Mouse (Mus musculus) midbrain, embryonic 12.5 days (tissue): ENCODE results near the gene Cdc27. TPM values are rescaled to one million over a fixed set of nuclear protein-coding genes. Genes with fewer than 3 reads are reported as not detected.
"Not testable (repeated sequence)": the region's sequence is repeated elsewhere in the genome, so short reads cannot be mapped to it uniquely, and the experiment has no call there.

Experiments
- ATAC-seq: fragments of 200-750 bp; cut with Nextera tagmentation; 2 replicates; pipeline ENCODE4 v1.8.0; 2017; ENCODE audit warnings: low read depth, moderate TSS enrichment, moderate library complexity; ENCODE audit not compliant: low FRiP score
- H3K27ac ChIP-seq: fragments of 300-500 bp; sonication (generic); replicated peaks from 2 replicates; pipeline ENCODE4 v1.5.1; 2016; ENCODE audit warnings: mild to moderate bottlenecking
- H3K27me3 ChIP-seq: fragments of 300-500 bp; sonication (generic); 2 replicates; pipeline ENCODE4 v1.6.1; 2016; ENCODE audit warnings: mild to moderate bottlenecking
- H3K36me3 ChIP-seq: fragments of 300-500 bp; sonication (generic); 2 replicates; pipeline ENCODE4 v1.6.1; 2016
- H3K4me1 ChIP-seq: fragments of 300-500 bp; sonication (generic); 2 replicates; pipeline ENCODE4 v1.6.1; 2016
- H3K4me2 ChIP-seq: fragments of 300-500 bp; sonication (generic); replicated peaks from 2 replicates; pipeline ENCODE4 v1.6.1; 2016; ENCODE audit warnings: mild to moderate bottlenecking, moderate library complexity
- H3K4me3 ChIP-seq: fragments of 300-500 bp; sonication (generic); 2 replicates; pipeline ENCODE4 v1.5.1; 2016; ENCODE audit warnings: mild to moderate bottlenecking
- H3K9ac ChIP-seq: fragments of 300-500 bp; sonication (generic); replicated peaks from 2 replicates; pipeline ENCODE4 v1.6.1; 2016; ENCODE audit warnings: mild to moderate bottlenecking, moderate library complexity
- H3K9me3 ChIP-seq: fragments of 300-500 bp; sonication (generic); 2 replicates; pipeline ENCODE4 v1.6.1; 2016; ENCODE audit warnings: mild to moderate bottlenecking
- WGBS: fragments of 180-500 bp; shearing (Covaris S2); methylation state at CpG from one replicate; pipeline ENCODE4 v1.1.7; 2016; 5-methylcytosine and 5-hydroxymethylcytosine counted together
- polyA plus RNA-seq: library from polyadenylated mRNA; unstranded; fragments of >200 nt; fragmentation: Nextera tagmentation; extraction: Ambion mirVana; gene quantifications from 2 replicates; pipeline ENCODE4 v1.2.1, GENCODE M21; 2016

Gene Cdc27
- polyA plus RNA-seq, 1 experiment from 2014 or later: 53.5 TPM

DNA sequence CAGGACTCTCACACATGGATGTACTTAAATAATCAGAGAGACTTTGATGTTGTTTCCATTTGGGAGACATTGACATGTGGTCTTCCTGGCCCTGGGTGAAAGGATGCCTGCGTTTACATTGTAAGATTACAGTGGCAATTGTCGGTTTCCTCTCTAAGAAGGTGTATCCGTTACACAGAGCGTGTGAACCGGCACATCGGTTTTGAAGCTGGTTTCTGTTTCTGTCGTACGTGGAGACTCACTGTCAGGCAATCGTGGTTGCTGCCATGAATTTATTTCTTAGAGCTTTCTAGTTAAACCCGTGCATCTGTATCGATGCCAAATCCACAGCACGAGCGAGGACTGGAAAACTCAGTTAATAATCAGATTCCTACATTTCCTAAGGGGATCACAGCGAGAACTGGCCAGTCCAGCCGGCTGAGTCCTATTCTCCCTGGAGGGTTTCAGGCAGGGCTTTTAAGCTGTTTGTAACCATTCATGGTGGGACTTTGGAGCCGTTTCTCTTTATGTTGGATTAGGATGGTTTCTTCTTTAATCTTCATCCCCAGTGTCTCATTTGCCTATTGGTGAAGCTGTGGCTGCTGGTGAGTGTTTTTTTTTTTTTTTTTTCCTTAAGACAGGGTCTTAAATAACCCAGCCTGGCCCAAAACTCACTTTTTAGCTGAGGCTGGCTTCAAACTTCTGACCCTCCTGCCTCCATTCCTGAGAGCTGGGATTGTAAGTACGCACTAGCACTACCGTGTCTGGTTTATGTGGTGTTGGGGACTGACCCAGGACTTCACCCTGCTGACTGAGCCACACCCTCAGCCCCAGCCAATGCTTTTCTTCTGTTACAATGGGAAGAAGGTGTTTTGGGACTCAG is 31.3 kb upstream of the Cdc27 start:
- Histone ChIP-seq H3K36me3 (no peaks in the 10 kb centered on the region), H3K9ac (no peak overlapping the region), H3K27me3 (no peaks in the 10 kb centered on the region), H3K4me2 (no peak overlapping the region), H3K4me3 (no peak overlapping the region), H3K9me3 (no peaks in the 10 kb centered on the region), H3K27ac (no peak overlapping the region), H3K4me1 (peaks cover 6% of the 10 kb centered on the region; the same call in 1 of the 2 replicates)
- WGBS: 65% methylated on average over 18 of the region's 18 CpGs
- ATAC-seq: no peak

DNA sequence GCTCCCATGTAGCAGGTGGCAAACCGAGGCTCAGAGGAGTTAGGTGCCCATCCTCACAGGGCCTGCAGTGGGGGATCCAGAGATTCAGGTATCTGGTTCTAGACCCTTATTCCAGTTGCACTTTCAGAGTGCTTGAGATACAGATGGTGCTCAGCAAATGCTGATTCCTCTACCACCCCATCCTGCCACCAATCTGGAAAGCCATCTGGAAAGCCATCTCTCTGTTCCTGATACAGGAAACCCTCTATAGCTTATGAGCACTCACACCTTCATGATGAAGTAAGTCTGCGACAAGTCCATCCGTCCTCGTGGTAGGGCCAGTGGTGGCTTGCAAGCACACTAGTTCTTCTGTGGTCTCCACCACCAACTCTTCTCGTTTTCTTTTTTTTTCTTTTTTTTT is 30.2 kb upstream of the Cdc27 start:
- H3K9me3 ChIP-seq: no peaks in the 10 kb centered on the region
- H3K27me3 ChIP-seq: no peaks in the 10 kb centered on the region
- H3K4me1 ChIP-seq: peaks cover 6% of the 10 kb centered on the region; the same call in 1 of the 2 replicates
- H3K4me3 ChIP-seq: no peak overlapping the region
- no peak overlapping the region for H3K9ac ChIP-seq
- no peak overlapping the region for H3K27ac ChIP-seq
- ATAC-seq: no peak
- no peaks in the 10 kb centered on the region for H3K36me3 ChIP-seq
- 90% methylated on average over 5 of the region's 5 CpGs for WGBS
- no peak overlapping the region for H3K4me2 ChIP-seq

DNA sequence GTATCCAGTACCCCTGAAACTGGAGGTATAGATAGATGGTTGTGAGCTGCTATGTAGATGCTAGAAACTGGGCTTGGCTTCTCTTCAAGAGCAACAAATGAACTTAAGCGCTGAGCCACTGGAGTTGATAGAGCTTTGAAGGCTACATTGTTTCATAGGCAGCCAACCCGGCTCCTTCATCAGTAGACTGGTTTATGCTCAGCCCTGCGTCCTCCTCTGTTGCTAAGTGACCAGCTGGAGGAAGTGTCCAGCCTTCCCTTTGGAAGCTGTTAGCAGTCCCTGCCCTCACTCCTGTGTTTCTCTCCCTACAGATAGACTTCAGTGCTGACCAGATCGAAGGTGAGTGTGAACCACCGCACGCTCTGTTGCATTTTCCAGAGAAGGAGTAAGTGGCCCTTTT is 29.7 kb upstream of the Cdc27 start:
- no peak overlapping the region for H3K9ac ChIP-seq
- no peak overlapping the region for H3K27ac ChIP-seq
- no peaks in the 10 kb centered on the region for H3K27me3 ChIP-seq
- 78% methylated on average over 6 of the region's 6 CpGs for WGBS
- no peaks in the 10 kb centered on the region for H3K36me3 ChIP-seq
- no peaks in the 10 kb centered on the region for H3K9me3 ChIP-seq
- H3K4me3 ChIP-seq: no peak overlapping the region
- no peak overlapping the region for H3K4me2 ChIP-seq
- no peak for ATAC-seq
- H3K4me1 ChIP-seq: peaks cover 6% of the 10 kb centered on the region; the same call in 1 of the 2 replicates

DNA sequence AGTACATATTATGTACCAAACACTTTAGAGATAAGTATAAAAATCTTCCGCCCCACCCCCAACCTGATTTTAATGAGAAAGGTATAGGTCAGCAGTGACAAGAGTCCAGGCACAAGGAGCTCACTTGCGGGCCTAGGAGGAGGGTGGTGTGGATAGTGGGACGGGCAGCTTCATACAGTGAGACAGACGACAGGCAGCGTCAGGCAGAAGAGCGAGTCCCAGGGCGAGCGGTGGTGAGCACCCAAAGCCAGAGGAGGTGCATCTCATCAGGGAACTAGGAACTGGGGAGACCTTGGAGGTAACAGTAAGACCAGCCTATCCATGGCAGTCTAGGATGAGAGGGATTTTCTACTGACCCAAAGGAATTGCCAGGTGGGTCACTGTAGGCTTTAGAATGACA is 29.2 kb upstream of the Cdc27 start:
- no peak overlapping the region for H3K4me3 ChIP-seq
- H3K4me2 ChIP-seq: no peak overlapping the region
- H3K27me3 ChIP-seq: no peaks in the 10 kb centered on the region
- no peak overlapping the region for H3K9ac ChIP-seq
- no peak for ATAC-seq
- H3K36me3 ChIP-seq: no peaks in the 10 kb centered on the region
- peaks cover 6% of the 10 kb centered on the region; the same call in 1 of the 2 replicates for H3K4me1 ChIP-seq
- no peaks in the 10 kb centered on the region for H3K9me3 ChIP-seq
- WGBS: 95% methylated on average over 8 of the region's 8 CpGs
- no peak overlapping the region for H3K27ac ChIP-seq

DNA sequence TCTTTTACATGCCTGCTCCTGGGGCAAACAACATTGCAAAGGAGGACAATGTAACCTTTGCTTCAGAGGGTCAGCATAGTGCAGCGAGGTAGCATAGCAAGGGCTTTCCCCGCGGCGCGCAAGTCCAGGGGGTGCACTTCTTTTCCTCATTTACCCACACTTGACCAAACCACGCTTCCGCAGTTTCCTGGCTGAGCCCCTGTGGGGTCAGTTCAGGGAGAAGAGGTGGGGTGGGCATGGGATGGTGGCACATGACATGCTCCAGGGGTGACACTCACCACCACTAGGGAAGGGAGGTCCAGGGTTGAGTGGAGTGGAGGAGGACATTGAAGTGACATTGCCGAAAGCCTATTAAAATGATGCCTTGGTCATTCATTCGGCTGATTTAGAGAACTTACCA is 28.7 kb upstream of the Cdc27 start:
- 85% methylated on average over 9 of the region's 9 CpGs for WGBS
- Histone ChIP-seq H3K27me3 (no peaks in the 10 kb centered on the region), H3K4me2 (no peak overlapping the region), H3K4me3 (no peak overlapping the region), H3K36me3 (no peaks in the 10 kb centered on the region), H3K9me3 (no peaks in the 10 kb centered on the region), H3K9ac (no peak overlapping the region), H3K4me1 (peaks cover 6% of the 10 kb centered on the region; the same call in 1 of the 2 replicates), H3K27ac (no peak overlapping the region)
- no peak for ATAC-seq

DNA sequence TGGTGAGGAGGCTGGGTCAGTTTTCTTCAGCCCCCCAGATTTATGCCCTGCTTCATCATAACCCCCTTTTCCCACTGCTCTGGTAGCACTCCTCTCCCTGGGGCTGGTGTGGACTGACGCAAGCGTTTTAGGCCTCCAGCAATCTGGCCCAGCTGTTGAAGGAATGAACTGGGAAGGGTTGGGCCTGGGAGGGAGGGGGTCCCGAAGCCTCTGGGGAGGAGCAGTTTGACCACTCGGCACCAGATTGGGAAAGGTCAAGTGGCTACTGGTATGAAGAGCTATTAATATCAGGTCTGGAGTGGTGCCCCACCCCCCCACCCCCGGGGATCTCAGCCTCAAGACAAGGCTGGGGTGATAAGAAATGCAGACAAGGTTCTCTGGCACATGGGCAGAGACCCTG is 27.7 kb upstream of the Cdc27 start:
- Histone ChIP-seq H3K27ac (no peak overlapping the region), H3K4me2 (no peak overlapping the region), H3K4me1 (peaks cover 6% of the 10 kb centered on the region; the same call in 1 of the 2 replicates), H3K4me3 (no peak overlapping the region), H3K9me3 (no peaks in the 10 kb centered on the region), H3K36me3 (no peaks in the 10 kb centered on the region), H3K27me3 (no peaks in the 10 kb centered on the region), H3K9ac (no peak overlapping the region)
- 53% methylated on average over 5 of the region's 5 CpGs for WGBS
- no peak for ATAC-seq

DNA sequence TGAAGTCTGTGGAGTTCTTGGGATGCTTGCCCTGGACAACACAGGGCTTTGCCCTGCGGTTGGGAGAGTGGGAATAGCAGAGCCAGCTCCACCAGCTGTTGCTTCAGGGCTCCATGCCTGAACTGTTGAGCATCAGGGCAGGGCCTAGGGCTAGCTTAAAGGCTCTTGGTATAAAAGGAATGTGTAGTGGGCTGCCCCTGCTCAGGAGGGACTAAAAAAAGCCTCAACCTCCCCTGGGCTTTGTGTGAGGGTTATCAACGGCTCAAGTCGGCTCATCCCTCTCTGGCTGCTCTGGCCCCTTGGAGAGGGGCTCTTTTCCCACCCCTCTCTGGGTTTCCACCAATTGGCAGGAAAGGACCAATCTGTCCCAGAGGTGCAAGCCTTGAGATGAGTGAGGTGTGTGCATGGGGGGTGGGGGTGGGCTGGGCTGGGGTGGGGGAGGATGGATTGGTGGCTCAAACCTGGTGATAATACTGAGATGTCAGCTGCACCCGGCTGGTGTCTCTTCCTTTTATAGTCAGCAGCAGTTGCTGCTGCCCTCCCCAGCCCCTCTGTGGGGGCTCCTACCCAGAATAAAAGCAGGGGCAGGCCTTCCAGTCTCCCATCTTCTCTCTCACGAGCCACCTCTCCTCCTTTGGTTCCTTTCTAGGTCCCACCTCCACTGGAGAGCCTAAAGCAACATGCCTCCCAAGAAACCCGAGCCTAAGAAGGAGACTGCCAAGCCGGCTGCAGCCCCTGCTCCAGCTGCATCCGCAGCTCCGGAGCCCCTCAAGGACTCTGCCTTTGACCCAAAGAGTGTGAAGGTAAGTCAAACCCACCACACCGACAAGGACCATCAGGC is 26.6 kb upstream of the Cdc27 start:
- Histone ChIP-seq H3K27me3 (peaks cover 3% of the 10 kb centered on the region), H3K9me3 (no peaks in the 10 kb centered on the region), H3K4me3 (no peak overlapping the region), H3K9ac (no peak overlapping the region), H3K4me1 (peaks cover 6% of the 10 kb centered on the region; the same call in 1 of the 2 replicates), H3K4me2 (no peak overlapping the region), H3K27ac (no peak overlapping the region), H3K36me3 (no peaks in the 10 kb centered on the region)
- no peak for ATAC-seq
- 48% methylated on average over 10 of the region's 10 CpGs for WGBS

DNA sequence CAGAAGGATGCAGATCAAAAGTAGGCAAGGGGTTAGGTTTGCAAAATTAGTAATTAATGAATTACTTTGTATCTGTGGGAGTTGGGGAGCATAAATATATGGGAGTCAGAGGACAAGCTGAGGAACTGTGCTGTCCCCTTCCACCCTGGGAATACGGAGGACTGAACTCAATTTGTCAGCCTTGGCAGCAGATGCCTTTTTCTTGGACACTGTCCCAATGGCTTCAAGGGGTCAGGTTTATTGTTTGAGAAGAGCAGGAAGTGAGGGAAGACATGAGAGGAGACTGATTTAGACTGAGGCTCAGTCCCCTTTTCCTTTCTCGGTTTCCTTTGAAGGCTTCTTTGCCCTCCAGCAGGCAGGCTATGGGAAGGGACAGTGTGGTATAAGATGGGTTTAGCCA is 22.1 kb upstream of the Cdc27 start:
- H3K36me3 ChIP-seq: no peaks in the 10 kb centered on the region
- no peak overlapping the region for H3K27ac ChIP-seq
- no peak overlapping the region for H3K9ac ChIP-seq
- peaks cover 10% of the 10 kb centered on the region for H3K27me3 ChIP-seq
- peaks cover 4% of the 10 kb centered on the region; the same call in 1 of the 2 replicates for H3K4me1 ChIP-seq
- 0 out of 2 replicates have a peak, but pooled peaks cover 3% of the 10 kb centered on the region for H3K9me3 ChIP-seq
- 78% methylated on average over 2 of the region's 2 CpGs for WGBS
- H3K4me3 ChIP-seq: no peak overlapping the region
- no peak for ATAC-seq
- H3K4me2 ChIP-seq: no peak overlapping the region

DNA sequence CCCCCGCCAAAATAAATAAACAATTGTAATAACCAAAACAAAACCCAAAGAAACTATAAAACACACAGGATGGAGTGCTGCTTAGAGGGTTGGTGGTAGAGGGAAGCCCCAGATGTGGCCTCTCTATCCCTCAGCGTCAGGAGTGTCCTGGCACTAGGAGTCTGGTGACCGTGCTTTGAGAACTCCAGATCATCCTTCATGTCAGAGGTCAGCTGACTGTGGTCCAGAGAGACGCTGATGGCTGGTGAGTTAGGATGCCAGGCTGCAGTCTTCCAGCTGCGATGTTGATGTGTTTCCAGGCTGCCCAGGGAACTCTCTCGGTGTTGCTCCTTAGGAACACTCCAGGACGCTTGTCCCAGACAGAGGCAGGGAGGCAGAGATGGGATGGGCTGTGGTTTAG is 21.7 kb upstream of the Cdc27 start:
- no peaks in the 10 kb centered on the region for H3K36me3 ChIP-seq
- WGBS: 55% methylated on average over 7 of the region's 7 CpGs
- ATAC-seq: no peak

DNA sequence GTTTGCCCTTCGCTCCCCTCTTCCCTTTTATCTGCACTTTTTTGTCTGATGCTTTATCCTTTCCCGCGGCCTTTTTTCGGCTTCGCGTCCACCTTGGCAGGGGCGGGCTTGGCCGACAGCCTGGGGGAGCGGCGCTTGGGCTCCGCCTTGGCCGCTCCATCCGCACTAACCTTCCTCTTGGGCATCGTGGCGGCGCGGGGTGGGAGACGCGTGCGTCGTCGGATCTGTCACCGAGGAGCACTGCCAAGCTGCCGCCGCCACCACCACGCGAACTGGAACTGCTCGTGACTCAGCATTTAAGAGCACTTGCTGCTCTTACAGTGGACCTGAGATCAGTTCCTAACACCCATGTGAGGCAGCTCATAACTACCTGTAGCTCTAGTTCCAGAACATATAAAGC is 21.0 kb upstream of the Cdc27 start:
- 2% methylated on average over 28 of the region's 28 CpGs for WGBS
- ATAC-seq, H3K27me3 ChIP-seq: not testable (repeated sequence)

More for the DNA sequence above, 21.7 kb upstream of the Cdc27 start:
- Histone ChIP-seq H3K27ac (no peak overlapping the region), H3K4me3 (no peak overlapping the region), H3K9ac (no peak overlapping the region), H3K9me3 (0 out of 2 replicates have a peak, but pooled peaks cover 3% of the 10 kb centered on the region), H3K4me2 (no peak overlapping the region), H3K27me3 (peaks cover 10% of the 10 kb centered on the region), H3K4me1 (peaks cover 4% of the 10 kb centered on the region; the same call in 1 of the 2 replicates)

DNA sequence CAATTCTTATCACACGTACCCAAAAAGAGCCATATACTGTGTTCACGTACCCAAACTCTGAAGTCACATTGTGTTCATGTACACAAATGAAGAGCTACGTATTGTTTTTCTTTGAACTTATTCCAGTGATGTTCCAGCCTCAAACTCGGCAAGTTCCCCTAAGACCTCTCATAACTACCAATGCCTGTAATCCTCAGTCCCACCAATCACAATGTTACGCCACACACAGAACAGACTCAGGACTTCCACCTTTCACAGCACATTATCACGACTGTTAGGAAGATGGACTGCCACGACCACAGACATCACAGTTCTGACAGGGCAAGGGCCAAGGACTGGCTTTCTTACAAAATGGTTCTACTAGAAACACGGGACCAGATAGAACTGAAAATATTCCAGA is 20.1 kb upstream of the Cdc27 start:
- not testable (repeated sequence) for H3K36me3 ChIP-seq, H3K4me2 ChIP-seq, H3K27me3 ChIP-seq, ATAC-seq, H3K4me3 ChIP-seq, H3K4me1 ChIP-seq, H3K9me3 ChIP-seq, H3K9ac ChIP-seq, H3K27ac ChIP-seq
- 90% methylated on average over 8 of the region's 8 CpGs for WGBS

More for the DNA sequence above, 21.0 kb upstream of the Cdc27 start:
- Histone ChIP-seq H3K9ac (peak overlapping the region; percentile 49), H3K4me2 (peak overlapping the region; percentile 60), H3K4me3 (peak overlapping the region; percentile 36)
- not testable (repeated sequence) for H3K9me3 ChIP-seq, H3K4me1 ChIP-seq, H3K27ac ChIP-seq, H3K36me3 ChIP-seq

DNA sequence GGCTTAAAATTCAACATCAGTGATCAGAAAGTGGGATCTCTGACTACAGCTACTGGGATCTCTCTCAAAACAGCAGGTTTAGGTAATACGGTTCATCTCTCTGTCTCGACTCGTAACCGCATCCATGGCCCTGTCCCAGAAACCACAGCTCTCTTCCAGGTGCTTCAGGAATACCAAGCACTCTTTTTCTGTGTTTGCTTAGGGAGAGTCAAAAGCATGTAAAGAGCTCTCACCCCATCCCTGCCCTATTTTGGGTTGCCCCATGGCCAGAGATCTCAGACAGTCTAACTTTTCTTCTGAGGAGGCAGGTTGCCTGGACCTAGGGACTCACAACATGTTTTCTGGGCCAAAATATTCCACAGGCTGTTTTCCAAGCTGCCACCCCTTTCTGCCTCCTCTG is 17.9 kb upstream of the Cdc27 start:
- H3K4me3 ChIP-seq: no peak overlapping the region
- 96% methylated on average over 4 of the region's 4 CpGs for WGBS
- H3K4me2 ChIP-seq: no peak overlapping the region
- H3K9me3 ChIP-seq: 0 out of 2 replicates have a peak, but pooled peaks cover 3% of the 10 kb centered on the region
- no peaks in the 10 kb centered on the region for H3K36me3 ChIP-seq
- peaks cover 4% of the 10 kb centered on the region; the same call in 1 of the 2 replicates for H3K4me1 ChIP-seq
- H3K27me3 ChIP-seq: peaks cover 10% of the 10 kb centered on the region
- no peak overlapping the region for H3K27ac ChIP-seq
- ATAC-seq: no peak
- no peak overlapping the region for H3K9ac ChIP-seq
